Comparison of ENCODE assay signal across 10 mouse cellular contexts in genomic region chr17:10397924-10398627, GRCm38 (mm10).
DNase-seq lines count a peak whose midpoint lies in the region; ATAC-seq and TF ChIP-seq lines count a peak whose summit lies in the region.
"Had no signal": no experiment of that assay in that cellular context is flagged by ENCODE, and none has a peak within 500 bp of the region (broad histone marks: within the 10 kb centered on the region; RNA-seq: fewer than 3 reads in every experiment).

No protein-coding gene starts in this region.

- H3K4me1 ChIP-seq in heart, embryonic 15.5 days (replicated peaks): peaks cover 68% of the 10 kb centered on the region
- H3K4me1 ChIP-seq in CH12.LX (ENCODE audit: control insufficient read depth in 1 of 2, insufficient read depth in 2 of 2): peaks cover 0 to 16% of the 10 kb centered on the region in 2 experiments; a peak in 2 of 4 replicates
- peaks cover 7% of the 10 kb centered on the region; the same call in 1 of the 2 replicates for H3K4me1 ChIP-seq in intestine, embryonic 16.5 days (ENCODE audit: control insufficient read depth, insufficient read depth, low read length)

- DNase-seq in heart, adult 8-10 months (ENCODE audit: low spot score): no peak
- peak; percentile 17 for DNase-seq in CH12.LX (ENCODE audit: extremely low read depth)
- DNase-seq in c-Kit-positive CD71-negative TER-119-negative erythroid progenitor cells, embryonic 14.5 days (ENCODE audit: low read depth): peak; percentile 14
- DNase-seq in retina, postnatal 1 day: no peak
- no peak for DNase-seq in natural killer cell, adult 2 months (ENCODE audit: low spot score in 2 of 2)
- DNase-seq: adrenal gland, adult 2 months; cerebellum, postnatal 25 days had no signal

- H3K4me2 ChIP-seq in heart, embryonic 15.5 days: no peak overlapping the region
- no peak overlapping the region for H3K4me2 ChIP-seq in CH12.LX (ENCODE audit: insufficient read depth, low read depth, poor library complexity, severe bottlenecking)
- no peak overlapping the region for H3K4me2 ChIP-seq in intestine, embryonic 16.5 days (ENCODE audit: low read depth, low read length)
- H3K4me2 ChIP-seq: liver, embryonic 15.5 days had no signal

- dilution Hi-C loops in CH12.LX (cut with MboI; ENCODE audit: extremely low pct_ligation_motif_present, extremely low pct_unique_long_range_greater_than_20kb, low sequenced_read_pairs): no loop called here

- TF ChIP-seq CTCF in CH12.LX (conservative IDR thresholded peaks at IDR 0.05 in 1 of 2, IDR thresholded peaks at IDR 0.05 in 1 of 2; ENCODE audit: low read depth in 2 of 2, low read length in 2 of 2): no peak

- TF ChIP-seq POLR2A in CH12.LX (IDR thresholded peaks at IDR 0.05; ENCODE audit: low read depth, low read length): no peak

- H3K4me3 ChIP-seq in heart, embryonic 15.5 days: no peak overlapping the region
- no peak overlapping the region for H3K4me3 ChIP-seq in CH12.LX (replicated peaks in 1 of 3; ENCODE audit: low read depth in 2 of 3, low read length in 2 of 3, poor library complexity in 1 of 3)
- no peak overlapping the region for H3K4me3 ChIP-seq in intestine, embryonic 16.5 days (ENCODE audit: low read length)
- H3K4me3 ChIP-seq: liver, embryonic 15.5 days had no signal

- no peaks in the 10 kb centered on the region for H3K9me3 ChIP-seq in heart, embryonic 15.5 days (replicated peaks)
- H3K9me3 ChIP-seq in CH12.LX (replicated peaks; ENCODE audit: low read length): no peaks in the 10 kb centered on the region
- no peaks in the 10 kb centered on the region for H3K9me3 ChIP-seq in intestine, embryonic 16.5 days (ENCODE audit: control insufficient read depth, low read length)
- H3K9me3 ChIP-seq: liver, embryonic 15.5 days had no signal

- no peaks in the 10 kb centered on the region for H3K36me3 ChIP-seq in heart, embryonic 15.5 days
- no peaks in the 10 kb centered on the region for H3K36me3 ChIP-seq in CH12.LX (replicated peaks in 1 of 2; ENCODE audit: control insufficient read depth in 1 of 2, insufficient read depth in 1 of 2, low read length in 1 of 2)
- no peaks in the 10 kb centered on the region for H3K36me3 ChIP-seq in intestine, embryonic 16.5 days (ENCODE audit: control insufficient read depth, insufficient read depth, low read length)
- H3K36me3 ChIP-seq: liver, embryonic 15.5 days had no signal

- no peak for ATAC-seq in heart, embryonic 15.5 days (replicated peaks; ENCODE audit: insufficient number of reproducible peaks, insufficient read depth, low FRiP score, low read depth)
- ATAC-seq in intestine, embryonic 16.5 days: peak; percentile 65

- no peaks in the 10 kb centered on the region for H3K79me2 ChIP-seq in CH12.LX (replicated peaks; ENCODE audit: control insufficient read depth, extremely low read depth, insufficient read depth, poor library complexity, severe bottlenecking)

- in situ Hi-C loops in CH12.LX (cut with MboI; ENCODE audit: low pct_ligation_motif_present, low pct_unique_long_range_greater_than_20kb, low sequenced_read_pairs): no loop called here

- TF ChIP-seq EP300 in CH12.LX (IDR thresholded peaks at IDR 0.05; ENCODE audit: low read length): no peak

- H3K9ac ChIP-seq in heart, embryonic 15.5 days: no peak overlapping the region
- H3K9ac ChIP-seq in CH12.LX (ENCODE audit: insufficient read depth, low read depth): no peak overlapping the region
- H3K9ac ChIP-seq in intestine, embryonic 16.5 days (ENCODE audit: low read depth, low read length): no peak overlapping the region
- H3K9ac ChIP-seq: liver, embryonic 15.5 days had no signal

- no peak for TF ChIP-seq RAD21 in CH12.LX (IDR thresholded peaks at IDR 0.05; ENCODE audit: low read depth, low read length)

- H3K27me3 ChIP-seq in heart, embryonic 15.5 days: no peaks in the 10 kb centered on the region
- H3K27me3 ChIP-seq in CH12.LX (replicated peaks): no peaks in the 10 kb centered on the region
- no peaks in the 10 kb centered on the region for H3K27me3 ChIP-seq in intestine, embryonic 16.5 days (replicated peaks; ENCODE audit: control insufficient read depth, insufficient read depth, low read length)
- H3K27me3 ChIP-seq: liver, embryonic 15.5 days had no signal

- peak overlapping the region; percentile 65; the same call in 1 of the 2 replicates for H3K27ac ChIP-seq in heart, embryonic 15.5 days
- no peak overlapping the region for H3K27ac ChIP-seq in CH12.LX (ENCODE audit: insufficient read depth, low read depth)
- no peak overlapping the region for H3K27ac ChIP-seq in intestine, embryonic 16.5 days (ENCODE audit: low read length)
- H3K27ac ChIP-seq: liver, embryonic 15.5 days had no signal

- 65% methylated on average over 10 of the region's 10 CpGs for WGBS in heart, embryonic 15.5 days
- WGBS in intestine, embryonic 16.5 days: 55% methylated on average over 10 of the region's 10 CpGs

TF ChIP-seq in CH12.LX, 34 proteins besides CTCF, POLR2A, EP300 and RAD21:
- no peak for TF ChIP-seq CHD2 (IDR thresholded peaks at IDR 0.05; ENCODE audit: low read length)
- no peak for TF ChIP-seq TCF12 (IDR thresholded peaks at IDR 0.05; ENCODE audit: low read depth, low read length)
- TF ChIP-seq PAX5 (IDR thresholded peaks at IDR 0.05; ENCODE audit: low read length): no peak
- TF ChIP-seq MEF2A (IDR thresholded peaks at IDR 0.05; ENCODE audit: borderline replicate concordance, low read depth, low read length): no peak
- no peak for TF ChIP-seq ZKSCAN1 (IDR thresholded peaks at IDR 0.05; ENCODE audit: borderline replicate concordance, low read depth, low read length)
- TF ChIP-seq ETS1 (conservative IDR thresholded peaks at IDR 0.05; ENCODE audit: low read depth, low read length): no peak
- TF ChIP-seq IRF4 (IDR thresholded peaks at IDR 0.05; ENCODE audit: low read depth, low read length): no peak
- TF ChIP-seq UBTF (IDR thresholded peaks at IDR 0.05; ENCODE audit: low read depth, low read length): no peak
- TF ChIP-seq MAFK (IDR thresholded peaks at IDR 0.05; ENCODE audit: insufficient replicate concordance, low read length): no peak
- TF ChIP-seq JUN (IDR thresholded peaks at IDR 0.05; ENCODE audit: insufficient read depth, low read depth, low read length): no peak
- TF ChIP-seq SMC3 (IDR thresholded peaks at IDR 0.05; ENCODE audit: low read depth, low read length): no peak
- no peak for TF ChIP-seq MAX (IDR thresholded peaks at IDR 0.05; ENCODE audit: low read length)
- no peak for TF ChIP-seq ZMIZ1 (IDR thresholded peaks at IDR 0.05; ENCODE audit: low read depth, low read length)
- TF ChIP-seq MXI1 (IDR thresholded peaks at IDR 0.05; ENCODE audit: low read depth, low read length): no peak
- TF ChIP-seq GABPA (IDR thresholded peaks at IDR 0.05; ENCODE audit: insufficient replicate concordance, low read depth, low read length): no peak

Comparison
In these comparisons a context has a peak if more than half of its experiments do, and no peak if none do; other contexts are left out.
1. DNase-seq: peak in CH12.LX (single experiment) and c-Kit-positive CD71-negative TER-119-negative erythroid progenitor cells, embryonic 14.5 days (single experiment); none in heart, adult 8-10 months (single experiment), retina, postnatal 1 day (single experiment) and natural killer cell, adult 2 months (0 of 2).